Mouse (Mus musculus) bone marrow macrophage, adult 2 months (primary cell): Measurements from ENCODE around the gene Tekt2. TPM values are rescaled to one million over a fixed set of nuclear protein-coding genes. Genes with fewer than 3 reads are reported as not detected.

ENCODE experiments used
- H3K27ac ChIP-seq: 2 replicates; pipeline ENCODE4 v1.5.1; 2012; ENCODE audit warnings: low read depth, low read length; ENCODE audit not compliant: insufficient read depth
- H3K4me1 ChIP-seq: 2 replicates; pipeline ENCODE4 v1.6.1; 2012; ENCODE audit warnings: low read length; ENCODE audit not compliant: control insufficient read depth, insufficient read depth
- H3K4me3 ChIP-seq: 2 replicates; pipeline ENCODE4 v1.5.1; 2012; ENCODE audit warnings: mild to moderate bottlenecking, low read length, moderate library complexity; ENCODE audit not compliant: insufficient read depth
- CTCF ChIP-seq: IDR thresholded peaks from 2 replicates; pipeline ENCODE4 v1.5.1; 2012; ENCODE audit warnings: low read depth, mild to moderate bottlenecking, low read length, moderate library complexity
- POLR2A ChIP-seq: IDR thresholded peaks from 2 replicates; pipeline ENCODE4 v1.6.1; 2012; ENCODE audit warnings: mild to moderate bottlenecking, low read depth, low read length, borderline replicate concordance
- polyA plus RNA-seq: library from polyadenylated mRNA; stranded (reverse); fragments of >200 nt; gene quantifications from 2 replicates; pipeline ENCODE4 v1.2.4, GENCODE M21; 2012; ENCODE audit not compliant: missing spikeins, insufficient read depth, insufficient read length

Gene Tekt2
- polyA plus RNA-seq, result 0.86 and 1.2 TPM in 2 replicates

DNA sequence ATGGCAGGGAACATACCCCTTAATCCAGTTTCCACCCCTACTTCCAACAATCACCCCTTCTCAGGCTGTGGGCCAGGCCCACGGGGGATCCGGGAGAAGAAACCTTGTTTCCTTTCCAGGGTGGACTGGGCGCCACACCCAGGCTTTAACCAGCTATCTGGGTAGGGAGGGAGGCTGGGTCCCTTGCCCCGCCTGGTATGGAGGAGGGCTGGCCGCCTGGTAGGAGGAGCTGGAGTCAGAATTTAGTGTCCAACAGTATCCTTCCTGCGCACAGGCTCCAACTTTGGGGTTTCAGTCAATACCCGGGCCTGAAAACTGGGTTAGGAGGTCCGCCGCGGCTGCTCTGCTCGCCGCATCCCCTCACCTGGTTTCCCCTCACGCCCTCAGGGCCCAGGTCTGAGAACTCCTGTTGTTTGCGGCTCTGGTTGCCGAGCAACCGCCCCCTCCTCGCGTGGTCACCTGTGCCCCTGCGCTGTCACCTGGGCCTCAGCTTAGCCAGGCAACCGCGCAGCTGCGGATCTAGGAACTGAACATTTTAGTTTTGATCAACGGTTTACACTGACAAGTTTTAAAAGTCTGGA, at the start of gene Tekt2:
Tekt2 (minus strand) TSS at position 408 of the 581 bp plus-strand sequence.
- no peak within 1 kb of the TSS for H3K27ac ChIP-seq
- H3K4me1 ChIP-seq, result 0 out of 2 replicates have a peak, but pooled peaks cover 1% of the 10 kb centered on the region
- no peak within 1 kb of the TSS for H3K4me3 ChIP-seq
- TF ChIP-seq POLR2A, result no peak
- no peak for TF ChIP-seq CTCF

DNA sequence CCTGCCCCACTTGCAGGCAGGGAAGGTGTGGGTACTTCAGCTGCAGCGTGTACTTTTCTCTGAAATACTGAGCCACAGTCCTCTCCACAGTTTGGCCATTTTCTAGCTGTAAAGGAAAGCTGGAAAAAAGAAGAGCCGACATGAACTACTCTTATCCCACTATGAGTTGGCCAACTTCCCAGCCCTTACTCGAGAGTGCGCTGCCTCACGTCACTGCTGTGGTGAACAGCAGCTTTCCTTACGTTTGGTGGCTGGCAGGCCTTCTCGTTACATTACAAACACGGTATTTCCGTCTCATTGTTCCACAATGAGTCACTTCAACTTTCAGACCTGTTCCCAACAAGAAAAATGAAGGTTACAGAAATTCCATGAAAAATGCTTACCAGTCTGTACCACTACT, 46.0 kb upstream of the Tekt2 start:
- Histone ChIP-seq H3K27ac (no peak overlapping the region), H3K4me1 (no peaks in the 10 kb centered on the region), H3K4me3 (no peak overlapping the region)
- TF ChIP-seq POLR2A (no peak), CTCF (no peak)

DNA sequence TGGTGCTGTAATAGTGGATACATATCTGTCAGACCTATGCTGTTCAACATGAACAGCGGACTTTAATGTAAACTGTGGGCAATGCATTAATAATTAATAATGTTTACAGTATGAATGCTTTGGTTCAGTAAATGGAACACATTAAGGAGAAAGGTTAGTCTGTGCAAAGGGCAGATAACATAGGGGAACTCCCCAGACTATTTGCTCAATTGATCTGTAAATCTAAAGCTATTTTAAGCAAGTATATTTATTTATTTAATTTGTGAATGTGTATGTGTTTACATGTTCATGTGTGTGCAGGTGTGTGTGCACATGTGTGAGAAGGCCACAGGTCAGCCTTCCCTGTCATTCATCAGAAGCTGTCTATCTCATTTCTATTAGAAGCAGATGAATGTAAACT, 34.6 kb upstream of the Tekt2 start:
- H3K4me3 ChIP-seq, result no peak overlapping the region
- TF ChIP-seq CTCF, result no peak
- no peak for TF ChIP-seq POLR2A
- H3K4me1 ChIP-seq, result no peaks in the 10 kb centered on the region
- H3K27ac ChIP-seq, result no peak overlapping the region

DNA sequence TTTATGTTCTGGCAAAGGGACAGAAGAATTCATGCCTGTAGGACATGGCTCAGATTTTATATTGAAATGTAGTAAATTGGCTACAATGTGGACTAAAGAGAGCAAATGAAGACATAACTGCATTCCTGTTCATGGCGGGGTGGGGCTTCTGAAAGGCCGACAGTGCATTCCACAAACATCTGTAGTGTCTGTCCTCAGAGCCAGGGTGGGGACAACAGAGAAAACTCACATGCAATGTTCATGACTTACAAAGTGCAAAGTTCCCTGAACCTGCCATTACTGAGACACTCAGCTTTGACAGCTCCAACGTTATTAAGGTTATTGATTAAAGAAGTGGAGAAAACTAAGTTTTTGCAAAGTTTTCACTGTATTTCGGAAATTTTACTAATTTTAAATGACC, 18.0 kb upstream of the Tekt2 start:
- H3K27ac ChIP-seq, result no peak overlapping the region
- no peak for TF ChIP-seq POLR2A
- TF ChIP-seq CTCF, result no peak
- H3K4me1 ChIP-seq, result peaks cover 3% of the 10 kb centered on the region; the same call in 1 of the 2 replicates
- H3K4me3 ChIP-seq, result no peak overlapping the region

DNA sequence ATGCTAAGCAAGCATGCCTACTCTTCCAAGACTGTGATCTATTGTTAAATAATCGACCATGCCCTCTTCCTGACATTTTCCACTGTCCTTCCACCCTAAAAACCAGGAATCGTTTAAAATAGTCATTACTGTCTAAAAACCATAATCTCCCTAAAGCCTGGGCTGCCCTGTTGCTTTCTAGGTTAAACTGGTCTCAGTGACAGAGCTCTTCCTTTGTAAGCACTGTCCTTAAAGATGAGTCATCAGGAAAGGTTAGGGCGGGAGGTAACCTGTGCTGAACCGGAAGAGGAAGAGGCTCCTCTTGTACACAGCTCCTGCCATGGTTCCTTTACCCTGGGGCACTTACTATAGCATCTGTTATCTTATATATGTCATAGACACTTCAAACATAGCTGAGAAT, 14.0 kb upstream of the Tekt2 start:
- H3K4me3 ChIP-seq, result no peak overlapping the region
- TF ChIP-seq CTCF (no peak), POLR2A (no peak)
- no peak overlapping the region for H3K27ac ChIP-seq
- peaks cover 3% of the 10 kb centered on the region; the same call in 1 of the 2 replicates for H3K4me1 ChIP-seq

DNA sequence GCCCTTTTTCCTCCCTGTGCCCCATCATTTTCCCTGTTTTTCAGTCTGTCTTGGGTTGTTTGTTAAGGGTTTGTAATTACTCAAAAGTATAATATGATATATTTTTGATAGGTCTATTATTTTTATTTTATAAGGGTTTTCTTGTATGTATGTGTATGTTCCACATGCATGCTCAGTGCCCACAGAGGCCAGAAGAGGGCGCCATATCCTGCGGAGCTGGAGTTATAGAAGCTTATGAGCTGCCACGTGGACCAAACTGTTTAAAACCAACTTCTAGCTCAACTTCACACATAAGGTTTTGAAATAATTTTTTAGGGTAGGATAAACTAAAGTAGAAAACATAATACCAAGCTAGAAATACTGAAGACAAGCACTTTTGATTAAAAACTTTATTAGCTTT, 6.9 kb upstream of the Tekt2 start:
- H3K27ac ChIP-seq, result no peak overlapping the region
- TF ChIP-seq CTCF (peak; percentile 70), POLR2A (no peak)
- no peak overlapping the region for H3K4me3 ChIP-seq
- no peaks in the 10 kb centered on the region for H3K4me1 ChIP-seq

DNA sequence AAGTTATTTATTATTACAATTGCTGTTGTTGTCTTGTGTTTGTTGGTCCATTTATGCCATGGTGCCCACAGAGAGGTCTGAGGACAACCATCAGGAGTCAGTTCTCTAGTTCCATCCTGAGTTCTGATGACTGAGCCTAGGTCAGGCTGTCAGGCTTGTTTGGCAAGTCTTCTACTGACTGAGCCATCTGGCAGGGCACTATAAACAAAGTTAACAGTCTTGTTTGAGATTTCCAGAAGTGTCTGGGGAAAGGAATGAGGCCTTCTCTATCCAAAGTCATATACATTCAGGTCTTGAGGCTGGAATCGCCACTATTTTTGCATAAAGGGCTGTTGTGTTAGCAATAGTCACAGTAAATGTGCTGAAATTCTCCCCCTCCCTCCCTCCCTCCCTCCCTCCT, 6.3 kb upstream of the Tekt2 start:
- no peak for TF ChIP-seq POLR2A
- Histone ChIP-seq H3K27ac (no peak overlapping the region), H3K4me1 (no peaks in the 10 kb centered on the region), H3K4me3 (no peak overlapping the region)

DNA sequence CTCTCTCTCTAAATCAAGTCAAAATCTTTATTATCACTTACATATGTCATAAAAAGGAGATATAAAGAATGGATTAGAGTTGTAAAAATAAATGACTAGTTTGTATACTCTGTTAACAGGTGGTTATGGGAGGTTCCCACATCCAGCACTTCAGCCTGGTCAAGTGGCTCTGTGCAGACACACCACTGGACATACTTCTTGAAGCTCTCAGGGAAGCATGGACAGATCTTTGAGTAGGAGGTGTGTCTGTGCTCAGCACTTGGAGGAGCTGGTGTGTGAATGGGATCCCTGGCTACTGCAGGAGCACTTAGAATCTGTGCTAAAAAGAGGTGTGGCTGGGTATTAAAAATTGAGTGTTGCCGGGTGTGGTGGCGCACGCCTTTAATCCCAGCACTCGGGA, 4.8 kb upstream of the Tekt2 start:
- Histone ChIP-seq H3K27ac (no peak overlapping the region), H3K4me1 (no peaks in the 10 kb centered on the region), H3K4me3 (no peak overlapping the region)
- TF ChIP-seq POLR2A, result no peak
- no peak for TF ChIP-seq CTCF

DNA sequence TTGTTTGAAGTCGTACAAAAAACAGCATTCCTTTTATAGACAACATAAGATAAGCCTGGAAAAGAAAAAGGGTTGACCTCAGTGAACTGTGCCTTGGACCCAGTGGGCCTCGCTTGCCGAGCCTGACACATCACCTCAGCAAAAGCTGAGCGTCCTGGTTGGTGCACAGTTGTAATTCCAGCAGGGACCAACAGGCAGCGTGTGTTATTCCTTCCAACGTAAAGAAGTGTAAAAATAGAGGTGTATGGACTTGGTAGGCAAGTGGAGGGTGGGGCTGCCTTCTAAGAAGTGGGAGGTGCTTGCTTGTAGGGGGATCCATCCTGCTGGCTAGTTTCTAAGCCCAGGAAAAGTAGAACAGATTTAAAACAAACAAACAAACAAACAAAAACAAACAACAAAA, 548 bp upstream of the Tekt2 start:
- TF ChIP-seq POLR2A (no peak), CTCF (no peak)
- H3K27ac ChIP-seq, result no peak overlapping the region
- H3K4me1 ChIP-seq, result no peaks in the 10 kb centered on the region
- H3K4me3 ChIP-seq, result no peak overlapping the region

DNA sequence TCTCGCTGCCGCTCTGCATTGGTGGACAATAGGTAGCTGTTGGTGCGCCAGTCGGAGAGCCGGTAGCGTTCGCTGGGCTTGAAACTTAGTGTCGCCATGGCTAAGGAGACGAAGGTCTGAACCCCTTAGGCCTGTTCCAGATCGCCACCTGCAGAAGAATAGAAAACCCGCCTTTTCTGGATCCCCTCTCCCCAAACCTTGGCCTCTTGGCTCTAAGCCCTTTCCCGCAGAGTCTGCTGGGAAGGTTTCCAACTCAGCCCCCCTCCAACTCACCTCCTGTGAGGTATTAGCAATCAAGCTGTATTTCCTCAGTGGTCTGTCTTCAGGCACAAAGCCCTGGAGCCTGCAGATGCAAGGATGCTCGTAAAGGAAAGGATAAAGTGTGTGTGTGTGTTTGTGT, 627 bp downstream of the Tekt2 start:
- TF ChIP-seq POLR2A (no peak), CTCF (no peak)
- Histone ChIP-seq H3K27ac (no peak overlapping the region), H3K4me3 (no peak overlapping the region), H3K4me1 (peaks cover 5% of the 10 kb centered on the region)

DNA sequence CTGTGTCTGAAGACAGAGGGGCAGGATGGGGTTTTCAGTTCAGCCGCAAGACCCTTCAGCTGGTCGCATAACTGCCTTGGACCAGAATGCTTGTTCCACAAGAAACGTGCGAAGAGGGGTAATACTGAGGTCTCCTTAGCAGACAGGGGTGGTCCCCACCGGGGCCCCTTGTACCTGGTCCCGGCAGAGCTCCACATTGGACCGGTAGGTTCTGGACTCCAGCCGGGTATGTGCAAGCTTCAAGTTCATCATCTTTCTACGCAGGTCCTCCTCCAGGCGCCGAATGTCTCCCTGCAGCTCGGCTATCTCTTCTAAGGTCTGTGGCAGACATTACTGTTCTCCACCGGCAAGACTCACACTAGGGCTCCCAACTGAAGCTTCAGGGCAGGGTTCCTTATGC, 2.8 kb downstream of the Tekt2 start:
- TF ChIP-seq CTCF, result no peak
- no peak for TF ChIP-seq POLR2A

More for the DNA sequence above, 2.8 kb downstream of the Tekt2 start:
- H3K27ac ChIP-seq, result no peak overlapping the region
- no peak overlapping the region for H3K4me3 ChIP-seq
- H3K4me1 ChIP-seq, result peaks cover 7% of the 10 kb centered on the region
